Mouse (Mus musculus) embryonic facial prominence, embryonic 14.5 days (tissue): ENCODE measurements around the gene Cst11. TPM values are rescaled to one million over a fixed set of nuclear protein-coding genes. Genes with fewer than 3 reads are reported as not detected.

ENCODE experiments used
- ATAC-seq: fragments of 200-750 bp; cut with Nextera tagmentation; 2 replicates; pipeline ENCODE4 v1.8.0; 2017; ENCODE audit warnings: low read depth, moderate number of reproducible peaks, moderate TSS enrichment
- DNase-seq: peaks from one replicate; pipeline ENCODE4 v3.0.0-alpha.2; 2015; ENCODE audit warnings: low spot score
- H3K27ac ChIP-seq: fragments of 300-500 bp; sonication (generic); replicated peaks from 2 replicates; pipeline ENCODE4 v1.5.1; 2014; ENCODE audit warnings: low read depth, mild to moderate bottlenecking, low read length, moderate library complexity
- H3K27me3 ChIP-seq: fragments of 300-500 bp; sonication (generic); replicated peaks from 2 replicates; pipeline ENCODE4 v1.6.1; 2014; ENCODE audit warnings: low read length; ENCODE audit not compliant: control insufficient read depth, insufficient read depth
- H3K36me3 ChIP-seq: fragments of 300-500 bp; sonication (generic); 2 replicates; pipeline ENCODE4 v1.6.1; 2014; ENCODE audit warnings: low read length, mixed read lengths; ENCODE audit not compliant: control insufficient read depth, insufficient read depth
- H3K4me1 ChIP-seq: fragments of 300-500 bp; sonication (generic); 2 replicates; pipeline ENCODE4 v1.6.1; 2014; ENCODE audit warnings: antibody characterized with exemption, low read length; ENCODE audit not compliant: control insufficient read depth, insufficient read depth
- H3K4me2 ChIP-seq: fragments of 300-500 bp; sonication (generic); 2 replicates; pipeline ENCODE4 v1.6.1; 2014; ENCODE audit warnings: low read depth, mild to moderate bottlenecking, low read length, moderate library complexity, mixed read lengths
- H3K4me3 ChIP-seq: fragments of 300-500 bp; sonication (generic); 2 replicates; pipeline ENCODE4 v1.5.1; 2014; ENCODE audit warnings: low read depth, mild to moderate bottlenecking, low read length
- H3K9ac ChIP-seq: fragments of 300-500 bp; sonication (generic); 2 replicates; pipeline ENCODE4 v1.6.1; 2014; ENCODE audit warnings: low read depth, mild to moderate bottlenecking, low read length, moderate library complexity, mixed read lengths
- H3K9me3 ChIP-seq: fragments of 300-500 bp; sonication (generic); 2 replicates; pipeline ENCODE4 v1.6.1; 2016; ENCODE audit warnings: low read length; ENCODE audit not compliant: control insufficient read depth
- WGBS: fragments of 180-500 bp; shearing (Covaris S2); extraction: QIAGEN DNeasy Blood & Tissue Kit; methylation state at CpG from one replicate; pipeline ENCODE4 v1.1.7; 2014; 5-methylcytosine and 5-hydroxymethylcytosine counted together
- polyA plus RNA-seq: library from polyadenylated mRNA; unstranded; fragments of >200 nt; fragmentation: Nextera tagmentation; extraction: Ambion mirVana; gene quantifications from 2 replicates; pipeline ENCODE4 v1.2.1, GENCODE M21; 2014

The Cst11 gene
- polyA plus RNA-seq, 1 experiment from 2014 or later, result not detected

DNA sequence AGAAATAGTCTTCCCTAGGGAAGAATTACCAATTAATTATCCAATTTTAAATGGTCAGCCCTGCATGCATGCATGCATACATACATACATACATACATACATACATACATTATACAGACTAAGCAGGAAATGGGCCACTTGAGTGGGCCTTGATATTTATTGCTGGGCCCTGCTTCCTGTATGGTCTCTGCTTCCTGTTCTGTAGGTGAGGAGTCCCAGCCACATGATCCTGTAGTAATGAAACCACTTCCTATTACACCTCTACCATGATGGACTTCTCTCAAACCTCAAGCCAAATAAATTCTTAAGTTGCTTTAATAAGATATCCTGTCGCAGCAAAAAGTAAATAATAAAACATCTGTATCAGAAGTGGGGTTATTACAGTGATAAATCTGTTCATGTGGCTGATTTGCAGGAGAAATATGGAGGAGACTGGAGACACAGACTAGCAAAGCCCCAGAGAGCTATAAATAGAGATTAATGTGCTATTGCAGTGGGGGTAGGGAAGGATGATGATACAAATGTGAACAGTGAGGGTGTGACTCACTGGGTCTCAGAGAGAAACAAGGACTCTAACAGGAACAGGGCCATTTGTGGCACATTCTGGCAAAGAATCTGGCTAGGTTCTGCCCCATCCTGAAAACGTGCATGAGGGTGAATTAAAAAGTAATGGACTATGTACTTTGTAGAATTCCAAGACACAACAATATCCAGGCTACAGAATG, 51.9 kb downstream of the Cst11 start:
- Histone ChIP-seq H3K27me3 (no peaks in the 10 kb centered on the region), H3K4me3 (no peak overlapping the region), H3K36me3 (no peaks in the 10 kb centered on the region), H3K9ac (no peak overlapping the region), H3K4me1 (no peaks in the 10 kb centered on the region), H3K9me3 (no peaks in the 10 kb centered on the region), H3K4me2 (no peak overlapping the region), H3K27ac (no peak overlapping the region)
- ATAC-seq (no peak), DNase-seq (no peak)
- 82% methylated on average over 2 of the region's 2 CpGs for WGBS

Other genes starting within 250 kb of the Cst11 start
- 71.1 and 79.9 TPM in 2 replicates for gene Nxt1, start 98.9 kb downstream of the Cst11 start, polyA plus RNA-seq
- gene Gzf1, start 90.5 kb downstream of the Cst11 start, polyA plus RNA-seq, result 22.4 and 23.3 TPM in 2 replicates
- 5.9 and 6.5 TPM in 2 replicates for gene Napb, start 39.0 kb downstream of the Cst11 start, polyA plus RNA-seq
- gene Cstl1, start 21.1 kb downstream of the Cst11 start, polyA plus RNA-seq, result not detected in 2 replicates
- gene 8030411F24Rik, start 10.5 kb upstream of the Cst11 start, polyA plus RNA-seq, result not detected in 2 replicates
- gene Cst12, start 17.9 kb upstream of the Cst11 start, polyA plus RNA-seq, result not detected in 2 replicates
- not detected in 2 replicates for gene Cst8, start 27.3 kb upstream of the Cst11 start, polyA plus RNA-seq
- not detected in 2 replicates for gene Cst13, start 48.6 kb upstream of the Cst11 start, polyA plus RNA-seq
- not detected in 2 replicates for gene Cst9, start 63.6 kb upstream of the Cst11 start, polyA plus RNA-seq
- gene 9230104L09Rik, start 93.5 kb upstream of the Cst11 start, polyA plus RNA-seq, result not detected in 2 replicates
- 548 and 591 TPM in 2 replicates for gene Cst3, start 104.2 kb upstream of the Cst11 start, polyA plus RNA-seq
- not detected in 2 replicates for gene Gm1330, start 231.8 kb upstream of the Cst11 start, polyA plus RNA-seq
- gene Gm10750, start 245.7 kb upstream of the Cst11 start, polyA plus RNA-seq, result not detected in 2 replicates